Mouse (Mus musculus) kidney, embryonic 15.5 days (tissue): ENCODE data around the gene Tbkbp1. TPM values are rescaled to one million over a fixed set of nuclear protein-coding genes. Genes with fewer than 3 reads are reported as not detected.

Source experiments
- ATAC-seq: fragments of 200-750 bp; cut with Nextera tagmentation; replicated peaks from 2 replicates; pipeline ENCODE4 v1.8.0; 2017; ENCODE audit warnings: moderate TSS enrichment; ENCODE audit not compliant: low FRiP score
- H3K27ac ChIP-seq: fragments of 300-500 bp; sonication (generic); 2 replicates; pipeline ENCODE4 v1.5.1; 2015; ENCODE audit warnings: mild to moderate bottlenecking, inconsistent platforms
- H3K27me3 ChIP-seq: fragments of 300-500 bp; sonication (generic); 2 replicates; pipeline ENCODE4 v1.6.1; 2015; ENCODE audit warnings: inconsistent platforms
- H3K36me3 ChIP-seq: fragments of 300-500 bp; sonication (generic); 2 replicates; pipeline ENCODE4 v1.6.1; 2015; ENCODE audit warnings: inconsistent platforms
- H3K4me1 ChIP-seq: fragments of 300-500 bp; sonication (generic); 2 replicates; pipeline ENCODE4 v1.6.1; 2015; ENCODE audit warnings: inconsistent platforms
- H3K4me2 ChIP-seq: fragments of 300-500 bp; sonication (generic); 2 replicates; pipeline ENCODE4 v1.6.1; 2015; ENCODE audit warnings: moderate library complexity, mild to moderate bottlenecking, inconsistent platforms
- H3K4me3 ChIP-seq: fragments of 300-500 bp; sonication (generic); replicated peaks from 2 replicates; pipeline ENCODE4 v1.5.1; 2015; ENCODE audit warnings: mild to moderate bottlenecking, inconsistent platforms
- H3K9ac ChIP-seq: fragments of 300-500 bp; sonication (generic); 2 replicates; pipeline ENCODE4 v1.6.1; 2015; ENCODE audit warnings: mild to moderate bottlenecking, inconsistent platforms
- H3K9me3 ChIP-seq: fragments of 300-500 bp; sonication (generic); replicated peaks from 2 replicates; pipeline ENCODE4 v1.6.1; 2016; ENCODE audit warnings: inconsistent platforms
- WGBS: fragments of 180-500 bp; shearing (Covaris S2); methylation state at CpG from one replicate; pipeline ENCODE4 v1.1.7; 2015; ENCODE audit warnings: mixed read lengths; 5-methylcytosine and 5-hydroxymethylcytosine counted together
- polyA plus RNA-seq: library from polyadenylated mRNA; unstranded; fragments of >200 nt; fragmentation: Nextera tagmentation; extraction: Ambion mirVana; gene quantifications from 2 replicates; pipeline ENCODE4 v1.2.1, GENCODE M21; 2015

Tbkbp1 gene
- polyA plus RNA-seq, 1 experiment from 2014 or later = 5.8 TPM

- ATAC-seq = no peak
- no peak overlapping the region for H3K27ac ChIP-seq
- H3K9me3 ChIP-seq = no peaks in the 10 kb centered on the region
- peaks cover 16% of the 10 kb centered on the region; the same call in 1 of the 2 replicates for H3K36me3 ChIP-seq
- no peak overlapping the region for H3K4me3 ChIP-seq
- H3K27me3 ChIP-seq = peaks cover 33% of the 10 kb centered on the region
- no peak overlapping the region for H3K9ac ChIP-seq
- 77% methylated on average over 4 of the region's 4 CpGs for WGBS
- H3K4me2 ChIP-seq = no peak overlapping the region
- H3K4me1 ChIP-seq = peaks cover 27% of the 10 kb centered on the region
Measured at GRCm38 (mm10) chr11:97140811-97141210, 10.5 kb downstream of the Tbkbp1 start.

GRCm38 (mm10) chr11:97139256-97139655 lies 12.0 kb downstream of the Tbkbp1 start:
- no peak for ATAC-seq
- H3K4me1 ChIP-seq = peaks cover 32% of the 10 kb centered on the region
- H3K4me2 ChIP-seq = peak overlapping the region; percentile 86
- H3K27me3 ChIP-seq = peaks cover 33% of the 10 kb centered on the region
- peak overlapping the region; percentile 42 for H3K9ac ChIP-seq
- H3K9me3 ChIP-seq = no peaks in the 10 kb centered on the region
- H3K4me3 ChIP-seq = peak overlapping the region; percentile 45
- 22% methylated on average over 15 of the region's 15 CpGs for WGBS
- H3K36me3 ChIP-seq = peaks cover 13% of the 10 kb centered on the region; the same call in 1 of the 2 replicates
- no peak overlapping the region for H3K27ac ChIP-seq

GRCm38 (mm10) chr11:97138554-97139226 lies 12.6 kb downstream of the Tbkbp1 start:
- Histone ChIP-seq H3K9ac (peak overlapping the region; percentile 42), H3K9me3 (no peaks in the 10 kb centered on the region), H3K4me2 (peak overlapping the region; percentile 86), H3K4me1 (peaks cover 37% of the 10 kb centered on the region), H3K27ac (no peak overlapping the region), H3K36me3 (peaks cover 8% of the 10 kb centered on the region; the same call in 1 of the 2 replicates), H3K27me3 (peaks cover 33% of the 10 kb centered on the region), H3K4me3 (peak overlapping the region; percentile 45)
- WGBS = 15% methylated on average over 68 of the region's 69 CpGs
- ATAC-seq = peak; percentile 17; the same call in 1 of the 2 replicates

GRCm38 (mm10) chr11:97133270-97133669 lies 18.0 kb downstream of the Tbkbp1 start:
- no peak overlapping the region for H3K4me2 ChIP-seq
- H3K4me3 ChIP-seq = no peak overlapping the region
- 60% methylated on average over 5 of the region's 5 CpGs for WGBS
- no peaks in the 10 kb centered on the region for H3K36me3 ChIP-seq
- H3K9ac ChIP-seq = no peak overlapping the region
- H3K27ac ChIP-seq = no peak overlapping the region
- H3K4me1 ChIP-seq = peaks cover 22% of the 10 kb centered on the region
- H3K9me3 ChIP-seq = no peaks in the 10 kb centered on the region
- H3K27me3 ChIP-seq = peaks cover 20% of the 10 kb centered on the region
- no peak for ATAC-seq

- H3K4me2 ChIP-seq = no peak overlapping the region
- H3K9me3 ChIP-seq = no peaks in the 10 kb centered on the region
- WGBS = 21% methylated on average over 6 of the region's 6 CpGs
- H3K4me3 ChIP-seq = no peak overlapping the region
- no peak for ATAC-seq
- H3K27ac ChIP-seq = no peak overlapping the region
- peaks cover 26% of the 10 kb centered on the region for H3K4me1 ChIP-seq
- no peaks in the 10 kb centered on the region for H3K36me3 ChIP-seq
- no peak overlapping the region for H3K9ac ChIP-seq
- peaks cover 12% of the 10 kb centered on the region for H3K27me3 ChIP-seq
Measured at GRCm38 (mm10) chr11:97132185-97132584, 19.1 kb downstream of the Tbkbp1 start.

- Histone ChIP-seq H3K36me3 (no peaks in the 10 kb centered on the region), H3K27me3 (peaks cover 9% of the 10 kb centered on the region), H3K9ac (no peak overlapping the region), H3K27ac (no peak overlapping the region), H3K4me2 (no peak overlapping the region), H3K4me3 (no peak overlapping the region), H3K4me1 (peaks cover 31% of the 10 kb centered on the region), H3K9me3 (no peaks in the 10 kb centered on the region)
- ATAC-seq = no peak
- WGBS = 78% methylated on average over 2 of the region's 2 CpGs
Measured at GRCm38 (mm10) chr11:97131683-97132082, 19.6 kb downstream of the Tbkbp1 start.

- Histone ChIP-seq H3K4me3 (no peak overlapping the region), H3K4me2 (no peak overlapping the region), H3K9ac (no peak overlapping the region), H3K9me3 (no peaks in the 10 kb centered on the region), H3K36me3 (no peaks in the 10 kb centered on the region), H3K27ac (no peak overlapping the region), H3K27me3 (peaks cover 17% of the 10 kb centered on the region), H3K4me1 (peaks cover 30% of the 10 kb centered on the region)
- no peak for ATAC-seq
- 74% methylated on average over 7 of the region's 7 CpGs for WGBS
Measured at GRCm38 (mm10) chr11:97130318-97130717, 21.0 kb downstream of the Tbkbp1 start.

- Histone ChIP-seq H3K9me3 (no peaks in the 10 kb centered on the region), H3K36me3 (no peaks in the 10 kb centered on the region), H3K4me3 (no peak overlapping the region), H3K27ac (no peak overlapping the region), H3K9ac (no peak overlapping the region), H3K4me1 (peaks cover 22% of the 10 kb centered on the region), H3K4me2 (no peak overlapping the region), H3K27me3 (peaks cover 17% of the 10 kb centered on the region)
- 76% methylated on average over 3 of the region's 3 CpGs for WGBS
- ATAC-seq = no peak
Measured at GRCm38 (mm10) chr11:97128956-97129355, 22.3 kb downstream of the Tbkbp1 start.

GRCm38 (mm10) chr11:97127470-97128223 lies 23.6 kb downstream of the Tbkbp1 start:
- H3K36me3 ChIP-seq = no peaks in the 10 kb centered on the region
- peak overlapping the region; percentile 53 for H3K4me3 ChIP-seq
- no peak for ATAC-seq
- no peak overlapping the region for H3K27ac ChIP-seq
- peaks cover 22% of the 10 kb centered on the region for H3K4me1 ChIP-seq
- H3K27me3 ChIP-seq = peaks cover 17% of the 10 kb centered on the region
- WGBS = 18% methylated on average over 19 of the region's 19 CpGs
- peak overlapping the region; percentile 94 for H3K4me2 ChIP-seq
- H3K9me3 ChIP-seq = no peaks in the 10 kb centered on the region
- H3K9ac ChIP-seq = peak overlapping the region; percentile 36

GRCm38 (mm10) chr11:97126645-97127468 lies 24.4 kb downstream of the Tbkbp1 start:
- ATAC-seq = no peak; the same call in 1 of the 2 replicates
- Histone ChIP-seq H3K9me3 (no peaks in the 10 kb centered on the region), H3K27ac (no peak overlapping the region), H3K4me3 (peak overlapping the region; percentile 53), H3K9ac (peak overlapping the region; percentile 36), H3K36me3 (no peaks in the 10 kb centered on the region), H3K4me1 (peaks cover 22% of the 10 kb centered on the region), H3K27me3 (peaks cover 17% of the 10 kb centered on the region), H3K4me2 (peak overlapping the region; percentile 94)
- 2% methylated on average over 32 of the region's 32 CpGs for WGBS

- H3K27me3 ChIP-seq = peaks cover 13% of the 10 kb centered on the region
- no peak for ATAC-seq
- H3K4me2 ChIP-seq = no peak overlapping the region
- H3K4me1 ChIP-seq = peaks cover 37% of the 10 kb centered on the region
- H3K9me3 ChIP-seq = no peaks in the 10 kb centered on the region
- H3K9ac ChIP-seq = no peak overlapping the region
- H3K4me3 ChIP-seq = no peak overlapping the region
- 65% methylated on average over 10 of the region's 10 CpGs for WGBS
- no peak overlapping the region for H3K27ac ChIP-seq
- no peaks in the 10 kb centered on the region for H3K36me3 ChIP-seq
Measured at GRCm38 (mm10) chr11:97124266-97125036, 26.8 kb downstream of the Tbkbp1 start.
